Mouse (Mus musculus) liver, embryonic 14.5 days (tissue): ENCODE measurements at regions not wholly inside any gene's neighbourhood (a gene's known extent, or its start where the extent isn't known, plus 50 kb on each side); places are given as distances from the start of the nearest gene placed in this dataset.

Experiments used
- ATAC-seq: fragments of 200-750 bp; cut with Nextera tagmentation; 2 replicates; pipeline ENCODE4 v1.8.0; 2017; ENCODE audit warnings: moderate number of reproducible peaks, mild to moderate bottlenecking, moderate library complexity; ENCODE audit not compliant: insufficient read depth
- DNase-seq, 3 experiments: peaks; one replicate each; pipeline ENCODE4 v3.0.0-alpha.2; 2012 to 2013; ENCODE audit warnings: low read depth in 3 of 3, low spot score in 3 of 3
- H3K27ac ChIP-seq: fragments of 300-500 bp; sonication (generic); 2 replicates; pipeline ENCODE4 v1.5.1; 2014; ENCODE audit warnings: moderate library complexity, mild to moderate bottlenecking, control low read depth, inconsistent platforms
- H3K27me3 ChIP-seq: fragments of 300-500 bp; sonication (generic); 2 replicates; pipeline ENCODE4 v1.6.1; 2014; ENCODE audit warnings: mild to moderate bottlenecking, low read length, moderate library complexity; ENCODE audit not compliant: control insufficient read depth, insufficient read depth
- H3K36me3 ChIP-seq: fragments of 300-500 bp; sonication (generic); replicated peaks from 2 replicates; pipeline ENCODE4 v1.6.1; 2014; ENCODE audit warnings: low read depth; ENCODE audit not compliant: control insufficient read depth, insufficient read depth
- H3K4me1 ChIP-seq, 2 experiments: fragments of 200-500 bp in 1 of 2; fragments of 300-500 bp in 1 of 2; sonication (generic) in 1 of 2; replicated peaks; 2 replicates each; pipeline ENCODE4 v1.6.1; 2012 to 2014; ENCODE audit warnings: antibody characterized with exemption in 1 of 2, inconsistent platforms in 1 of 2, low read length in 1 of 2; ENCODE audit not compliant: control insufficient read depth in 2 of 2, insufficient read depth in 2 of 2
- H3K4me2 ChIP-seq: fragments of 300-500 bp; sonication (generic); 2 replicates; pipeline ENCODE4 v1.6.1; 2014; ENCODE audit warnings: low read depth, mild to moderate bottlenecking, control low read depth, moderate library complexity
- H3K4me3 ChIP-seq, 2 experiments: fragments of 200-500 bp in 1 of 2; fragments of 300-500 bp in 1 of 2; sonication (generic) in 1 of 2; 2 replicates each; pipeline ENCODE4 v1.5.1; 2012 to 2014; ENCODE audit warnings: low read depth in 2 of 2, low read length in 2 of 2, mild to moderate bottlenecking in 2 of 2, control low read depth in 1 of 2, inconsistent platforms in 1 of 2, moderate library complexity in 1 of 2; ENCODE audit not compliant: insufficient read depth in 1 of 2
- H3K9ac ChIP-seq: fragments of 300-500 bp; sonication (generic); replicated peaks from 2 replicates; pipeline ENCODE4 v1.6.1; 2014; ENCODE audit warnings: mild to moderate bottlenecking, control low read depth, moderate library complexity
- H3K9me3 ChIP-seq: fragments of 300-500 bp; sonication (generic); 2 replicates; pipeline ENCODE4 v1.6.1; 2016; ENCODE audit warnings: low read length, mixed read lengths; ENCODE audit not compliant: control insufficient read depth
- CTCF ChIP-seq: IDR thresholded peaks from 2 replicates; pipeline ENCODE4 v1.5.1; 2016; ENCODE audit warnings: antibody characterized with exemption, low read depth, control low read depth
- EP300 ChIP-seq: IDR thresholded peaks from 2 replicates; pipeline ENCODE4 v1.6.1; 2016; ENCODE audit warnings: antibody characterized with exemption, low read depth
- WGBS: fragments of 180-500 bp; shearing (Covaris S2); extraction: QIAGEN DNeasy Blood & Tissue Kit; methylation state at CpG from one replicate; pipeline ENCODE4 v1.1.7; 2014; ENCODE audit not compliant: insufficient replicate concordance; 5-methylcytosine and 5-hydroxymethylcytosine counted together

GRCm38 (mm10) chr10:92135521-92135920, 586.7 kb downstream of the Nedd1 start:
- Histone ChIP-seq H3K4me1 (no peaks in the 10 kb centered on the region), H3K4me3 (no peak overlapping the region), H3K9ac (no peak overlapping the region), H3K36me3 (no peaks in the 10 kb centered on the region), H3K9me3 (no peaks in the 10 kb centered on the region), H3K27me3 (no peaks in the 10 kb centered on the region), H3K4me2 (no peak overlapping the region), H3K27ac (no peak overlapping the region)
- TF ChIP-seq CTCF (no peak), EP300 (no peak)
- DNase-seq (no peak), ATAC-seq (no peak)
- WGBS: 66% methylated on average over 5 of the region's 5 CpGs

- 15% methylated on average over 2 of the region's 2 CpGs for WGBS
- no peaks in the 10 kb centered on the region for H3K4me1 ChIP-seq
- H3K4me3 ChIP-seq: no peak overlapping the region
- H3K4me2 ChIP-seq: no peak overlapping the region
- no peak overlapping the region for H3K27ac ChIP-seq
- ATAC-seq (no peak), DNase-seq (no peak)
- no peaks in the 10 kb centered on the region for H3K36me3 ChIP-seq
- no peaks in the 10 kb centered on the region for H3K9me3 ChIP-seq
- H3K27me3 ChIP-seq: no peaks in the 10 kb centered on the region
- TF ChIP-seq CTCF: no peak
- H3K9ac ChIP-seq: no peak overlapping the region
Measured at GRCm38 (mm10) chr10:92112790-92113189, 609.4 kb downstream of the Nedd1 start.

DNA sequence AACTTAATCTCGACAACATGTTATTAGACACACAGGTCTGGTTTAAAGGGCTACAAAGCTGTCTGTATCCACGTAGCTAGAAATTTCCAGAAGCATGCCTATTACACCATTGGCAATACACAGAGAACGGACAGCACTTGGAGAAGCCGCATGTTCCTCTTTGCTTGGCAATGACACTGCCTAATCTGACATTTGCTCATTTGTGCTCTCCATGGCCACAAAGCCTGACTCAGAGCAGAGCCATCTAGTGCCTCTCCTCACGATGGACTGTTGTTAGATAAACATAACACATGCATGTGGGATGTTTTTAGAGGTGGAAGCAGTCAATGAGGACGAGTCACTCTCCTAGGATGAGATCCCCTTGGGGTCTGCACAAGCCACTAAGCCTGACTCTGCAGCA, 615.9 kb downstream of the Nedd1 start:
- Histone ChIP-seq H3K36me3 (no peaks in the 10 kb centered on the region), H3K4me1 (no peaks in the 10 kb centered on the region), H3K4me3 (no peak overlapping the region), H3K27me3 (no peaks in the 10 kb centered on the region), H3K4me2 (no peak overlapping the region), H3K9ac (no peak overlapping the region), H3K27ac (no peak overlapping the region), H3K9me3 (no peaks in the 10 kb centered on the region)
- TF ChIP-seq EP300: no peak
- TF ChIP-seq CTCF: no peak
- 57% methylated on average over 6 of the region's 6 CpGs for WGBS
- DNase-seq (no peak), ATAC-seq (no peak)

- Histone ChIP-seq H3K9me3 (no peaks in the 10 kb centered on the region), H3K36me3 (no peaks in the 10 kb centered on the region), H3K4me1 (no peaks in the 10 kb centered on the region), H3K27ac (no peak overlapping the region), H3K9ac (no peak overlapping the region), H3K4me3 (no peak overlapping the region), H3K4me2 (no peak overlapping the region), H3K27me3 (no peaks in the 10 kb centered on the region)
- DNase-seq: no peak
- no peak for TF ChIP-seq CTCF
- TF ChIP-seq EP300: no peak
- no peak for ATAC-seq
- 39% methylated on average over 9 of the region's 9 CpGs for WGBS
Measured at GRCm38 (mm10) chr10:92103887-92104286, 618.3 kb downstream of the Nedd1 start.

GRCm38 (mm10) chr10:92102755-92103154, 619.5 kb downstream of the Nedd1 start:
- WGBS: 58% methylated on average over 4 of the region's 4 CpGs
- H3K4me2 ChIP-seq: no peak overlapping the region
- H3K36me3 ChIP-seq: no peaks in the 10 kb centered on the region
- no peak overlapping the region for H3K9ac ChIP-seq
- no peaks in the 10 kb centered on the region for H3K27me3 ChIP-seq
- ATAC-seq (no peak), DNase-seq (no peak)
- no peaks in the 10 kb centered on the region for H3K9me3 ChIP-seq
- H3K4me1 ChIP-seq: no peaks in the 10 kb centered on the region
- no peak for TF ChIP-seq EP300
- no peak for TF ChIP-seq CTCF
- H3K4me3 ChIP-seq: no peak overlapping the region
- H3K27ac ChIP-seq: no peak overlapping the region

DNA sequence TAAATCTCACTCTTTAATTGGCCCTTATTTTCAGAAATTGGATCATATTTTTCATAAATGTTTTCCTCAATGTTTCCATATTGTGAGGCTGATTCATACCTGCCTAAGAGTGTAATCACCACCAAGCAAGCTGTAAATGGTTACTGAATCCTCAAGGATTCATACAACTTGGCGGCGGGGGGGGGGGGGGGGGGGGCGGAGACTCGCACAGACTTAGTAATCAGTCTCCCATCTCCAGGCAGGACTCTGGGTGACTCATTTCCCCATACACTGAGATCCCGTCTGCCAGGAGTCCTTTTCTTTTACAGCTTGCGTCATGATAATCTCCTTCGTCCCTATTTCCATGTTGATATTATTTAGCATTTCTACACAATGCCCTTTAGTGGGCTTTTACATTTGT, 624.7 kb downstream of the Nedd1 start:
- ATAC-seq (no peak), DNase-seq (no peak)
- H3K4me2 ChIP-seq: no peak overlapping the region
- no peaks in the 10 kb centered on the region for H3K27me3 ChIP-seq
- H3K9ac ChIP-seq: no peak overlapping the region
- no peaks in the 10 kb centered on the region for H3K9me3 ChIP-seq
- H3K4me3 ChIP-seq: no peak overlapping the region
- 24% methylated on average over 5 of the region's 7 CpGs for WGBS
- no peaks in the 10 kb centered on the region for H3K4me1 ChIP-seq
- no peak overlapping the region for H3K27ac ChIP-seq
- TF ChIP-seq CTCF (no peak), EP300 (no peak)
- H3K36me3 ChIP-seq: no peaks in the 10 kb centered on the region
